Mouse (Mus musculus) kidney, embryonic 16.5 days (tissue): ENCODE measurements around the gene 1700013G24Rik. TPM values are rescaled to one million over a fixed set of nuclear protein-coding genes. Genes with fewer than 3 reads are reported as not detected.

ENCODE experiments used
- ATAC-seq: fragments of 200-750 bp; cut with Nextera tagmentation; 2 replicates; pipeline ENCODE4 v1.8.0; 2017; ENCODE audit warnings: moderate TSS enrichment; ENCODE audit not compliant: low FRiP score, low TSS enrichment
- H3K27ac ChIP-seq: fragments of 300-500 bp; sonication (generic); 2 replicates; pipeline ENCODE4 v1.5.1; 2014; ENCODE audit warnings: low read length
- H3K27me3 ChIP-seq: fragments of 300-500 bp; sonication (generic); 2 replicates; pipeline ENCODE4 v1.6.1; 2014; ENCODE audit warnings: low read length, control low read depth, mixed read lengths; ENCODE audit not compliant: insufficient read depth
- H3K36me3 ChIP-seq: fragments of 300-500 bp; sonication (generic); 2 replicates; pipeline ENCODE4 v1.6.1; 2014; ENCODE audit warnings: low read length, control low read depth, mixed read lengths; ENCODE audit not compliant: insufficient read depth
- H3K4me1 ChIP-seq: fragments of 300-500 bp; sonication (generic); 2 replicates; pipeline ENCODE4 v1.6.1; 2014; ENCODE audit warnings: low read length, control low read depth, mixed read lengths; ENCODE audit not compliant: insufficient read depth
- H3K4me2 ChIP-seq: fragments of 300-500 bp; sonication (generic); replicated peaks from 2 replicates; pipeline ENCODE4 v1.6.1; 2014; ENCODE audit warnings: low read depth, low read length
- H3K4me3 ChIP-seq: fragments of 300-500 bp; sonication (generic); 2 replicates; pipeline ENCODE4 v1.5.1; 2014; ENCODE audit warnings: mild to moderate bottlenecking, low read length
- H3K9ac ChIP-seq: fragments of 300-500 bp; sonication (generic); replicated peaks from 2 replicates; pipeline ENCODE4 v1.6.1; 2014; ENCODE audit warnings: low read length
- H3K9me3 ChIP-seq: fragments of 300-500 bp; sonication (generic); 2 replicates; pipeline ENCODE4 v1.6.1; 2016; ENCODE audit warnings: low read length, control low read depth
- WGBS: fragments of 180-500 bp; shearing (Covaris S2); extraction: QIAGEN DNeasy Blood & Tissue Kit; methylation state at CpG from one replicate; pipeline ENCODE4 v1.1.7; 2014; 5-methylcytosine and 5-hydroxymethylcytosine counted together
- polyA plus RNA-seq: library from polyadenylated mRNA; unstranded; fragments of >200 nt; fragmentation: Nextera tagmentation; extraction: Ambion mirVana; gene quantifications from 2 replicates; pipeline ENCODE4 v1.2.1, GENCODE M21; 2015

1700013G24Rik gene
- polyA plus RNA-seq, 1 experiment from 2014 or later: not detected

GRCm38 (mm10) chr4:137467525-137467924, 14.4 kb downstream of the 1700013G24Rik start:
- no peaks in the 10 kb centered on the region for H3K9me3 ChIP-seq
- H3K27me3 ChIP-seq: no peaks in the 10 kb centered on the region
- peak overlapping the region; percentile 52; the same call in 1 of the 2 replicates for H3K27ac ChIP-seq
- H3K4me3 ChIP-seq: no peak overlapping the region
- H3K4me2 ChIP-seq: no peak overlapping the region
- H3K36me3 ChIP-seq: no peaks in the 10 kb centered on the region
- ATAC-seq: no peak
- H3K9ac ChIP-seq: no peak overlapping the region
- peaks cover 53% of the 10 kb centered on the region for H3K4me1 ChIP-seq
- 84% methylated on average over 2 of the region's 2 CpGs for WGBS

- Histone ChIP-seq H3K27me3 (no peaks in the 10 kb centered on the region), H3K9ac (peak within 1 kb of the TSS; percentile 84), H3K27ac (peak within 1 kb of the TSS; percentile 87), H3K9me3 (no peaks in the 10 kb centered on the region), H3K4me3 (peak within 1 kb of the TSS; percentile 83), H3K36me3 (no peaks in the 10 kb centered on the region), H3K4me1 (peaks cover 62% of the 10 kb centered on the region), H3K4me2 (peak within 1 kb of the TSS; percentile 82)
- ATAC-seq: peak; percentile 87
- under 1% methylated on average over 61 of the region's 72 CpGs for WGBS
These were observed 15.4 kb downstream of the 1700013G24Rik start, which contains the start of gene Hspg2 for GRCm38 (mm10) chr4:137468260-137469080. TSS of gene Hspg2 (plus strand) at chr4:137468769.

GRCm38 (mm10) chr4:137469081-137469844, 16.2 kb downstream of the 1700013G24Rik start:
- Histone ChIP-seq H3K4me1 (peaks cover 70% of the 10 kb centered on the region), H3K27ac (peak overlapping the region; percentile 87), H3K4me2 (peak overlapping the region; percentile 82), H3K4me3 (peak overlapping the region; percentile 83), H3K27me3 (no peaks in the 10 kb centered on the region), H3K36me3 (no peaks in the 10 kb centered on the region), H3K9ac (peak overlapping the region; percentile 84), H3K9me3 (no peaks in the 10 kb centered on the region)
- peak; percentile 5; the same call in 1 of the 2 replicates for ATAC-seq
- 2% methylated on average over 20 of the region's 20 CpGs for WGBS

GRCm38 (mm10) chr4:137469845-137470692, 17.0 kb downstream of the 1700013G24Rik start:
- Histone ChIP-seq H3K4me2 (peak overlapping the region; percentile 82), H3K27ac (peak overlapping the region; percentile 87), H3K9ac (peak overlapping the region; percentile 84), H3K27me3 (no peaks in the 10 kb centered on the region), H3K36me3 (no peaks in the 10 kb centered on the region), H3K4me3 (peak overlapping the region; percentile 83), H3K4me1 (peaks cover 71% of the 10 kb centered on the region), H3K9me3 (no peaks in the 10 kb centered on the region)
- WGBS: 20% methylated on average over 15 of the region's 15 CpGs
- ATAC-seq: 0 out of 2 replicates have a peak, but pooled peaks have one; percentile 7

GRCm38 (mm10) chr4:137470701-137471317, 17.7 kb downstream of the 1700013G24Rik start:
- ATAC-seq: no peak
- H3K27ac ChIP-seq: peak overlapping the region; percentile 87
- peaks cover 76% of the 10 kb centered on the region for H3K4me1 ChIP-seq
- 28% methylated on average over 9 of the region's 9 CpGs for WGBS
- no peaks in the 10 kb centered on the region for H3K36me3 ChIP-seq
- no peaks in the 10 kb centered on the region for H3K27me3 ChIP-seq
- peak overlapping the region; percentile 83 for H3K4me3 ChIP-seq
- peak overlapping the region; percentile 84 for H3K9ac ChIP-seq
- peak overlapping the region; percentile 82 for H3K4me2 ChIP-seq
- H3K9me3 ChIP-seq: no peaks in the 10 kb centered on the region

GRCm38 (mm10) chr4:137471326-137471725, 18.2 kb downstream of the 1700013G24Rik start:
- Histone ChIP-seq H3K9me3 (no peaks in the 10 kb centered on the region), H3K4me3 (peak overlapping the region; percentile 83), H3K27me3 (no peaks in the 10 kb centered on the region), H3K27ac (peak overlapping the region; percentile 87), H3K4me1 (peaks cover 81% of the 10 kb centered on the region), H3K4me2 (peak overlapping the region; percentile 82), H3K36me3 (no peaks in the 10 kb centered on the region), H3K9ac (peak overlapping the region; percentile 84)
- WGBS: 46% methylated on average over 8 of the region's 8 CpGs
- ATAC-seq: peak; percentile 3; the same call in 1 of the 2 replicates

GRCm38 (mm10) chr4:137473240-137473639, 20.2 kb downstream of the 1700013G24Rik start:
- H3K27me3 ChIP-seq: no peaks in the 10 kb centered on the region
- H3K4me2 ChIP-seq: peak overlapping the region; percentile 4; the same call in 1 of the 2 replicates
- H3K9me3 ChIP-seq: no peaks in the 10 kb centered on the region
- peaks cover 92% of the 10 kb centered on the region for H3K4me1 ChIP-seq
- H3K9ac ChIP-seq: no peak overlapping the region
- H3K27ac ChIP-seq: peak overlapping the region; percentile 70
- 76% methylated on average over 8 of the region's 8 CpGs for WGBS
- H3K4me3 ChIP-seq: no peak overlapping the region
- no peak for ATAC-seq
- H3K36me3 ChIP-seq: no peaks in the 10 kb centered on the region

GRCm38 (mm10) chr4:137473701-137474388, 20.8 kb downstream of the 1700013G24Rik start:
- no peak for ATAC-seq
- H3K27ac ChIP-seq: peak overlapping the region; percentile 70
- no peaks in the 10 kb centered on the region for H3K36me3 ChIP-seq
- H3K4me1 ChIP-seq: peaks cover 97% of the 10 kb centered on the region
- WGBS: 52% methylated on average over 17 of the region's 18 CpGs
- peak overlapping the region; percentile 45 for H3K9ac ChIP-seq
- H3K9me3 ChIP-seq: no peaks in the 10 kb centered on the region
- peak overlapping the region; percentile 4; the same call in 1 of the 2 replicates for H3K4me2 ChIP-seq
- H3K27me3 ChIP-seq: no peaks in the 10 kb centered on the region
- H3K4me3 ChIP-seq: no peak overlapping the region
